Mouse (Mus musculus) kidney, embryonic 16.5 days (tissue): ENCODE measurements around the gene Padi4. TPM values are rescaled to one million over a fixed set of nuclear protein-coding genes. Genes with fewer than 3 reads are reported as not detected.
A peak's percentile ranks its signal among the peaks of the same experiment; 100 is the strongest.

Experiments used
- ATAC-seq: fragments of 200-750 bp; cut with Nextera tagmentation; 2 replicates; pipeline ENCODE4 v1.8.0; 2017; ENCODE audit warnings: moderate TSS enrichment; ENCODE audit not compliant: low FRiP score, low TSS enrichment
- H3K27ac ChIP-seq: fragments of 300-500 bp; sonication (generic); 2 replicates; pipeline ENCODE4 v1.5.1; 2014; ENCODE audit warnings: low read length
- H3K27me3 ChIP-seq: fragments of 300-500 bp; sonication (generic); 2 replicates; pipeline ENCODE4 v1.6.1; 2014; ENCODE audit warnings: low read length, control low read depth, mixed read lengths; ENCODE audit not compliant: insufficient read depth
- H3K36me3 ChIP-seq: fragments of 300-500 bp; sonication (generic); 2 replicates; pipeline ENCODE4 v1.6.1; 2014; ENCODE audit warnings: low read length, control low read depth, mixed read lengths; ENCODE audit not compliant: insufficient read depth
- H3K4me1 ChIP-seq: fragments of 300-500 bp; sonication (generic); 2 replicates; pipeline ENCODE4 v1.6.1; 2014; ENCODE audit warnings: low read length, control low read depth, mixed read lengths; ENCODE audit not compliant: insufficient read depth
- H3K4me2 ChIP-seq: fragments of 300-500 bp; sonication (generic); replicated peaks from 2 replicates; pipeline ENCODE4 v1.6.1; 2014; ENCODE audit warnings: low read depth, low read length
- H3K4me3 ChIP-seq: fragments of 300-500 bp; sonication (generic); 2 replicates; pipeline ENCODE4 v1.5.1; 2014; ENCODE audit warnings: mild to moderate bottlenecking, low read length
- H3K9ac ChIP-seq: fragments of 300-500 bp; sonication (generic); replicated peaks from 2 replicates; pipeline ENCODE4 v1.6.1; 2014; ENCODE audit warnings: low read length
- H3K9me3 ChIP-seq: fragments of 300-500 bp; sonication (generic); 2 replicates; pipeline ENCODE4 v1.6.1; 2016; ENCODE audit warnings: low read length, control low read depth
- WGBS: fragments of 180-500 bp; shearing (Covaris S2); extraction: QIAGEN DNeasy Blood & Tissue Kit; methylation state at CpG from one replicate; pipeline ENCODE4 v1.1.7; 2014; 5-methylcytosine and 5-hydroxymethylcytosine counted together
- polyA plus RNA-seq: library from polyadenylated mRNA; unstranded; fragments of >200 nt; fragmentation: Nextera tagmentation; extraction: Ambion mirVana; gene quantifications from 2 replicates; pipeline ENCODE4 v1.2.1, GENCODE M21; 2015

The Padi4 gene
- polyA plus RNA-seq, 1 experiment from 2014 or later: 1.1 TPM

DNA sequence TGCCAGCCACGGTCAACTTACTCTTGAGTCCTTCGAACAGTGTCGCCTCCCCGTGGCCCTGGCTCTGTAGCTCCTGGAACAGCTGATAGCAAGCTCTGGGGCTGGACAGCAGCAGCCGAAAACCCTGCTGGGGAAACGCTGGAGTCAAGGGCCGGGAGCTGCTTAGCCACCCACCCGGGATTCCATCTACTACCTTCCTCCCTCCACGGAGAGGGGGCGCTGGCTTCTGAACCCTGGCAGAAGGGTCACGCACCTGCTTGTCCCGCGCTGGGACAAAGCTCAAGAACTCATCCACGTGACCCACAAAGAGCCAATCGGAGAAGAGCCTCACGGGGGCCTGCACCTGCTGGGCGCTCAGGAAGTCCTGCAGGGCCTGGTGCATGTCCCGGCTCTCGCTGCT, 23.7 kb downstream of the Padi4 start:
- Histone ChIP-seq H3K9ac (no peak overlapping the region), H3K4me1 (peaks cover 9% of the 10 kb centered on the region; the same call in 1 of the 2 replicates), H3K9me3 (no peaks in the 10 kb centered on the region), H3K36me3 (no peaks in the 10 kb centered on the region), H3K27me3 (no peaks in the 10 kb centered on the region), H3K4me2 (peak overlapping the region; percentile 50), H3K4me3 (peak overlapping the region; percentile 14; the same call in 1 of the 2 replicates), H3K27ac (no peak overlapping the region)
- ATAC-seq: peak; percentile 44; the same call in 1 of the 2 replicates
- WGBS: 7% methylated on average over 19 of the region's 19 CpGs

DNA sequence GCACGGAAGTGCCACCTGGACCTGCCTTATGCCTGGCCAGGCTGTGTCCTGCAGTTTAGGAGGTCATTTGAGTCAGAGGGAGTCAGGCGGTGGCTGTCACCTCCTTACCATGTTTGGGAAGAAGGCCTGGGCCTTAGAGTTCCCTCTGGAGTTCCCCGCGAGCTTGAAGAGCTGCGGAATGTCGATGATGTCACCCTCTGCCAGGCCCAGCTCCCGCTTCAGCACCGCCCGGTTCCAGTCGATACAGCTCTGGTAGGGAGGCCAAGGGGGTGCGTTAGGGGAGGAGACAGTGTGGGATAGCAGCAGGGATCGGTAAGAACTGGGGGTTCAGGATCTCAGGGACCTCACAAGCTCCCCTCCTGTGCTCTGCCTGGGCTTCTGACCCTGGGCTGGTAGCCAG, 26.1 kb downstream of the Padi4 start:
- Histone ChIP-seq H3K27ac (no peak overlapping the region), H3K9me3 (no peaks in the 10 kb centered on the region), H3K4me1 (peaks cover 9% of the 10 kb centered on the region; the same call in 1 of the 2 replicates), H3K4me3 (no peak overlapping the region), H3K9ac (no peak overlapping the region), H3K36me3 (no peaks in the 10 kb centered on the region), H3K4me2 (no peak overlapping the region), H3K27me3 (no peaks in the 10 kb centered on the region)
- 21% methylated on average over 12 of the region's 12 CpGs for WGBS
- ATAC-seq: 0 out of 2 replicates have a peak, but pooled peaks have one; percentile 36

GRCm38 (mm10) chr4:140744654-140745053, 29.4 kb downstream of the Padi4 start:
- peaks cover 6% of the 10 kb centered on the region; the same call in 1 of the 2 replicates for H3K4me1 ChIP-seq
- WGBS: 22% methylated on average over 3 of the region's 3 CpGs
- no peak overlapping the region for H3K4me3 ChIP-seq
- H3K36me3 ChIP-seq: no peaks in the 10 kb centered on the region
- H3K4me2 ChIP-seq: no peak overlapping the region
- no peak overlapping the region for H3K27ac ChIP-seq
- no peak overlapping the region for H3K9ac ChIP-seq
- H3K27me3 ChIP-seq: no peaks in the 10 kb centered on the region
- no peaks in the 10 kb centered on the region for H3K9me3 ChIP-seq
- ATAC-seq: no peak

DNA sequence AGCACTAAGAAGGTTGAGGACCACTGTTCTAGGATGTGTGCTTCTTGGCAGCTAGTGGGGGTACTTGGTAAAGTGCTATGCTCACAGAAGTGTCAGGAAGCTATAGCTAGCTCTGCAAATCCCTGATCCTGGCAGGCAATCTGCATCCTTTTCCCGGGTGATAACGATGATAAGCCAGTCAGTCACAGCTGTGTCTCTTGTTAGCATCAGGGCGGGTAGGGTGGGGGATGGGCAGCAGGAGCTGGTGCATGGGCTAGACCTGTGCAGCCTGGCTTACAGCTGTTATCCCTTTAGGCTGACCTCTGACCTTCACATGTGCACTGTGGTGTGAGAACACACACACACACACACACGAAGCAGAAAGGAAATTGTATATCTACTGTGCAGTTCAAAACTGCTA, 30.9 kb downstream of the Padi4 start:
- Histone ChIP-seq H3K36me3 (no peaks in the 10 kb centered on the region), H3K9ac (no peak overlapping the region), H3K9me3 (no peaks in the 10 kb centered on the region), H3K27ac (no peak overlapping the region), H3K4me1 (peaks cover 5% of the 10 kb centered on the region; the same call in 1 of the 2 replicates), H3K27me3 (no peaks in the 10 kb centered on the region), H3K4me3 (no peak overlapping the region), H3K4me2 (no peak overlapping the region)
- ATAC-seq: no peak
- WGBS: 45% methylated on average over 4 of the region's 4 CpGs

GRCm38 (mm10) chr4:140742543-140742942, 31.5 kb downstream of the Padi4 start, which contains the start of gene Padi6:
TSS of gene Padi6 (minus strand) at chr4:140742643.
- Histone ChIP-seq H3K4me2 (no peak within 1 kb of the TSS), H3K9ac (no peak within 1 kb of the TSS), H3K4me1 (no peaks in the 10 kb centered on the region), H3K27me3 (no peaks in the 10 kb centered on the region), H3K27ac (no peak within 1 kb of the TSS), H3K36me3 (no peaks in the 10 kb centered on the region), H3K4me3 (no peak within 1 kb of the TSS), H3K9me3 (no peaks in the 10 kb centered on the region)
- WGBS: 72% methylated on average over 2 of the region's 2 CpGs
- no peak for ATAC-seq

GRCm38 (mm10) chr4:140741401-140741800, 32.6 kb downstream of the Padi4 start:
- Histone ChIP-seq H3K4me2 (no peak overlapping the region), H3K9me3 (no peaks in the 10 kb centered on the region), H3K9ac (no peak overlapping the region), H3K4me3 (no peak overlapping the region), H3K27ac (no peak overlapping the region), H3K36me3 (no peaks in the 10 kb centered on the region), H3K27me3 (no peaks in the 10 kb centered on the region), H3K4me1 (no peaks in the 10 kb centered on the region)
- ATAC-seq: no peak
- WGBS: 68% methylated on average over 6 of the region's 6 CpGs

- H3K36me3 ChIP-seq: no peaks in the 10 kb centered on the region
- 87% methylated on average over 11 of the region's 11 CpGs for WGBS
Measured at GRCm38 (mm10) chr4:140740655-140741054, 33.4 kb downstream of the Padi4 start.

GRCm38 (mm10) chr4:140732871-140733270, 41.2 kb downstream of the Padi4 start:
- no peak overlapping the region for H3K4me3 ChIP-seq
- no peak for ATAC-seq
- H3K4me2 ChIP-seq: no peak overlapping the region
- no peaks in the 10 kb centered on the region for H3K27me3 ChIP-seq
- H3K9ac ChIP-seq: no peak overlapping the region
- no peaks in the 10 kb centered on the region for H3K36me3 ChIP-seq
- no peaks in the 10 kb centered on the region for H3K9me3 ChIP-seq
- no peak overlapping the region for H3K27ac ChIP-seq
- WGBS: 67% methylated on average over 7 of the region's 7 CpGs
- H3K4me1 ChIP-seq: no peaks in the 10 kb centered on the region

More at GRCm38 (mm10) chr4:140740655-140741054, 33.4 kb downstream of the Padi4 start:
- ATAC-seq: no peak
- Histone ChIP-seq H3K27me3 (no peaks in the 10 kb centered on the region), H3K27ac (no peak overlapping the region), H3K4me2 (no peak overlapping the region), H3K9ac (no peak overlapping the region), H3K9me3 (no peaks in the 10 kb centered on the region), H3K4me3 (no peak overlapping the region), H3K4me1 (no peaks in the 10 kb centered on the region)

DNA sequence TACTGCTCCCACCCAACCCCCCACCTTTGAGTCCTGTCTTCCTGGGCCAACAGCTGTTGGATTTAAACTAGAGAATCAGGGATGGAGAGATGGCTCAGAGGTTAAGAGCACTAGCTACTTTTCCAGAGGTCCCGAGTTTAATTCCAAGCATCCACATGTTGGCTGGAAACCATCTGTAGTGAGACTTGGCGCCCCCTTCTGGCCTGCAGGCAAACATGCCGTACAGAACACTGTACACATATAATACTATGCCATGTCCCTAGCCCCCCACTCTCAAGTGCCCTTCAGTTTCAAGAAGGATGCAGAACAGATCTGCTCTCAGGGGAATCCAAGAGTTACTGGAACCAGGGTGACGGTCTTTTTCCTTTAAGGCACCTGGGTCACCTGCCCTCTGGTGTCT, 42.4 kb downstream of the Padi4 start:
- Histone ChIP-seq H3K4me2 (no peak overlapping the region), H3K27ac (no peak overlapping the region), H3K36me3 (no peaks in the 10 kb centered on the region; the same call in 1 of the 2 replicates), H3K4me3 (no peak overlapping the region), H3K9me3 (no peaks in the 10 kb centered on the region), H3K27me3 (no peaks in the 10 kb centered on the region), H3K9ac (no peak overlapping the region), H3K4me1 (no peaks in the 10 kb centered on the region)
- WGBS: 76% methylated on average over 4 of the region's 4 CpGs
- no peak for ATAC-seq

- ATAC-seq: no peak
- peaks cover 9% of the 10 kb centered on the region for H3K36me3 ChIP-seq
- no peaks in the 10 kb centered on the region for H3K27me3 ChIP-seq
- H3K9ac ChIP-seq: no peak overlapping the region
- H3K4me2 ChIP-seq: no peak overlapping the region
- WGBS: 86% methylated on average over 12 of the region's 12 CpGs
- no peak overlapping the region for H3K27ac ChIP-seq
- no peak overlapping the region for H3K4me3 ChIP-seq
- H3K4me1 ChIP-seq: no peaks in the 10 kb centered on the region
- H3K9me3 ChIP-seq: no peaks in the 10 kb centered on the region
Measured at GRCm38 (mm10) chr4:140726907-140727306, 47.1 kb downstream of the Padi4 start.
